Mouse (Mus musculus): ENCODE measurements at regions not wholly inside any gene's neighbourhood (a gene's known extent, or its start where the extent isn't known, plus 50 kb on each side); places are given as distances from the start of the nearest gene placed in this dataset.

GRCm38 (mm10) chr5:101376657-101377056 lies 288.1 kb downstream of the Nkx6-1 start:
- H3K27me3 ChIP-seq (replicated peaks): no peaks in the 10 kb centered on the region
- dilution Hi-C loops (cut with MboI; ENCODE audit: extremely low pct_ligation_motif_present, extremely low pct_unique_long_range_greater_than_20kb, low sequenced_read_pairs): no loop called here
- TF ChIP-seq BHLHE40 (IDR thresholded peaks at IDR 0.05; ENCODE audit: low read depth, low read length): peak; percentile 70
- TF ChIP-seq MAFK (IDR thresholded peaks at IDR 0.05; ENCODE audit: insufficient replicate concordance, low read length): no peak
- no peak for TF ChIP-seq RAD21 (IDR thresholded peaks at IDR 0.05; ENCODE audit: low read depth, low read length)
- TF ChIP-seq ELF1 (IDR thresholded peaks at IDR 0.05; ENCODE audit: low read depth, low read length): no peak
- no peak for TF ChIP-seq ZC3H11A (IDR thresholded peaks at IDR 0.05; ENCODE audit: low read depth, low read length)
- TF ChIP-seq USF1 (IDR thresholded peaks at IDR 0.05; ENCODE audit: low read depth, low read length): peak; percentile 55
- TF ChIP-seq TCF12 (IDR thresholded peaks at IDR 0.05; ENCODE audit: low read depth, low read length): no peak
- TF ChIP-seq USF2 (conservative IDR thresholded peaks at IDR 0.05; ENCODE audit: low read depth, low read length): peak; percentile 71
- no peak for TF ChIP-seq POLR2A (IDR thresholded peaks at IDR 0.05; ENCODE audit: low read depth, low read length)
- no peak for TF ChIP-seq JUN (IDR thresholded peaks at IDR 0.05; ENCODE audit: insufficient read depth, low read depth, low read length)
- 0 out of 2 replicates have a peak, but pooled peaks have one; percentile 44 for TF ChIP-seq MAX (IDR thresholded peaks at IDR 0.05; ENCODE audit: low read length)
- no peak overlapping the region for H3K9ac ChIP-seq (ENCODE audit: insufficient read depth, low read depth)
- H3K4me3 ChIP-seq (replicated peaks in 1 of 3; ENCODE audit: low read depth in 2 of 3, low read length in 2 of 3, poor library complexity in 1 of 3): peak overlapping the region in 1 of 3 experiments; percentile 1
- peaks cover 0 to 1% of the 10 kb centered on the region in 2 experiments; a peak in 1 of 4 replicates for H3K4me1 ChIP-seq (ENCODE audit: control insufficient read depth in 1 of 2, insufficient read depth in 2 of 2)
- H3K9me3 ChIP-seq (replicated peaks; ENCODE audit: low read length): no peaks in the 10 kb centered on the region
- no peak for DNase-seq (ENCODE audit: extremely low read depth)
- H3K36me3 ChIP-seq (replicated peaks in 1 of 2; ENCODE audit: control insufficient read depth in 1 of 2, insufficient read depth in 1 of 2, low read length in 1 of 2): no peaks in the 10 kb centered on the region
- in situ Hi-C loops (cut with MboI; ENCODE audit: low pct_ligation_motif_present, low pct_unique_long_range_greater_than_20kb, low sequenced_read_pairs): no loop called here
- no peaks in the 10 kb centered on the region for H3K79me2 ChIP-seq (replicated peaks; ENCODE audit: control insufficient read depth, extremely low read depth, insufficient read depth, poor library complexity, severe bottlenecking)
- peak overlapping the region; percentile 46; the same call in 1 of the 2 replicates for H3K4me2 ChIP-seq (ENCODE audit: insufficient read depth, low read depth, poor library complexity, severe bottlenecking)
- H3K27ac ChIP-seq (ENCODE audit: insufficient read depth, low read depth): no peak overlapping the region

- DNase-seq (ENCODE audit: extremely low read depth): no peak
- Histone ChIP-seq H3K9me3 (replicated peaks; ENCODE audit: low read length) (no peaks in the 10 kb centered on the region), H3K4me3 (replicated peaks in 1 of 3; ENCODE audit: low read depth in 2 of 3, low read length in 2 of 3, poor library complexity in 1 of 3) (no peak overlapping the region), H3K79me2 (replicated peaks; ENCODE audit: control insufficient read depth, extremely low read depth, insufficient read depth, poor library complexity, severe bottlenecking) (no peaks in the 10 kb centered on the region), H3K4me2 (ENCODE audit: insufficient read depth, low read depth, poor library complexity, severe bottlenecking) (no peak overlapping the region), H3K27ac (ENCODE audit: insufficient read depth, low read depth) (no peak overlapping the region), H3K27me3 (replicated peaks) (no peaks in the 10 kb centered on the region), H3K4me1 (ENCODE audit: control insufficient read depth in 1 of 2, insufficient read depth in 2 of 2) (peaks cover 0 to 2% of the 10 kb centered on the region in 2 experiments; a peak in 1 of 4 replicates), H3K36me3 (replicated peaks in 1 of 2; ENCODE audit: control insufficient read depth in 1 of 2, insufficient read depth in 1 of 2, low read length in 1 of 2) (no peaks in the 10 kb centered on the region), H3K9ac (ENCODE audit: insufficient read depth, low read depth) (no peak overlapping the region)
- dilution Hi-C loops (cut with MboI; ENCODE audit: extremely low pct_ligation_motif_present, extremely low pct_unique_long_range_greater_than_20kb, low sequenced_read_pairs) (no loop called here), in situ Hi-C loops (cut with MboI; ENCODE audit: low pct_ligation_motif_present, low pct_unique_long_range_greater_than_20kb, low sequenced_read_pairs) (no loop called here)
- TF ChIP-seq RAD21 (IDR thresholded peaks at IDR 0.05; ENCODE audit: low read depth, low read length): no peak
- TF ChIP-seq PAX5 (IDR thresholded peaks at IDR 0.05; ENCODE audit: low read length): no peak
- TF ChIP-seq E2F4 (IDR thresholded peaks at IDR 0.05; ENCODE audit: insufficient replicate concordance, low read depth, low read length): no peak
- TF ChIP-seq JUND (conservative IDR thresholded peaks at IDR 0.05; ENCODE audit: low read depth, low read length): no peak
- TF ChIP-seq HCFC1 (IDR thresholded peaks at IDR 0.05; ENCODE audit: low read depth, low read length): no peak
- TF ChIP-seq MEF2A (IDR thresholded peaks at IDR 0.05; ENCODE audit: borderline replicate concordance, low read depth, low read length): no peak
- TF ChIP-seq MAZ (IDR thresholded peaks at IDR 0.05; ENCODE audit: low read depth, low read length): no peak
- no peak for TF ChIP-seq CTCF (conservative IDR thresholded peaks at IDR 0.05 in 1 of 2, IDR thresholded peaks at IDR 0.05 in 1 of 2; ENCODE audit: low read depth in 2 of 2, low read length in 2 of 2)
- TF ChIP-seq USF2 (conservative IDR thresholded peaks at IDR 0.05; ENCODE audit: low read depth, low read length): no peak
- no peak for TF ChIP-seq EP300 (IDR thresholded peaks at IDR 0.05; ENCODE audit: low read length)
Observed at GRCm38 (mm10) chr5:101374129-101374528, 290.7 kb downstream of the Nkx6-1 start.

Data from CH12.LX (cell line).